Mouse (Mus musculus): ENCODE data around the gene Ccr6. TPM values are rescaled to one million over a fixed set of nuclear protein-coding genes. Genes with fewer than 3 reads are reported as not detected.
"Not testable (repeated sequence)": the region's sequence is repeated elsewhere in the genome, so short reads cannot be mapped to it uniquely, and the experiment has no call there.

The Ccr6 gene
- polyA plus RNA-seq (2015; fragmentation: Nextera tagmentation; extraction: Ambion mirVana), result not detected in 2 replicates

DNA sequence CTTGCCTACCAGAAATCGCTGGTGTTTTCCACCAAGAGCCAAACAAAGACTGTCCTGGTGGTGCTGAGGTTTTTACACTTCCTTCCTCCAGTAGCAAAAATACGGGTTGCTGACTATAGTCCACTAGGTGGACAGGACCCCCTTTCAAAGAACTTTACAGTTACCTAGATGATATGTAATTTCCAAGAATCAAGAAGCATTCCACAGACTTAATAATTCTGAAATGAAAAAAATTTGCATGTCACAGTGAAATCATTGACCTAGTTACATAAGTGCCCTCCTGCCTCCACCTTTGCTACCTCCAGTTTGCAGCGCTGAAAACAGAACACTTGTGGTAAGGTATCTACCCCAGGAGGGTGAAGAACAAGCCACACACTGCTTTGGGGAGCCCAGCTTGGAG is at the start of gene Ccr6:
Gene Ccr6 (plus strand): TSS at position 301 of the 400 bp plus-strand sequence.
- H3K9ac ChIP-seq (replicated peaks), result no peak within 1 kb of the TSS
- H3K4me3 ChIP-seq, result no peak within 1 kb of the TSS
- no peaks in the 10 kb centered on the region for H3K36me3 ChIP-seq
- WGBS, result 83% methylated on average over 3 of the region's 3 CpGs
- H3K27ac ChIP-seq (replicated peaks), result no peak within 1 kb of the TSS
- H3K9me3 ChIP-seq, result no peaks in the 10 kb centered on the region
- H3K4me1 ChIP-seq, result no peaks in the 10 kb centered on the region
- ATAC-seq (replicated peaks), result no peak
- H3K27me3 ChIP-seq, result no peaks in the 10 kb centered on the region
- no peak within 1 kb of the TSS for H3K4me2 ChIP-seq (replicated peaks)

GRCm38 (mm10) chr17:8193678-8194077 is 42.2 kb upstream of the Ccr6 start:
- H3K9me3 ChIP-seq, result no peaks in the 10 kb centered on the region
- H3K27me3 ChIP-seq, result no peaks in the 10 kb centered on the region
- H3K4me1 ChIP-seq, result no peaks in the 10 kb centered on the region
- no peak overlapping the region for H3K4me2 ChIP-seq (replicated peaks)
- H3K4me3 ChIP-seq, result no peak overlapping the region
- no peak overlapping the region for H3K9ac ChIP-seq (replicated peaks)
- H3K36me3 ChIP-seq, result peaks cover 58% of the 10 kb centered on the region
- 90% methylated on average over 8 of the region's 8 CpGs for WGBS
- H3K27ac ChIP-seq (replicated peaks), result no peak overlapping the region
- ATAC-seq (replicated peaks), result no peak

DNA sequence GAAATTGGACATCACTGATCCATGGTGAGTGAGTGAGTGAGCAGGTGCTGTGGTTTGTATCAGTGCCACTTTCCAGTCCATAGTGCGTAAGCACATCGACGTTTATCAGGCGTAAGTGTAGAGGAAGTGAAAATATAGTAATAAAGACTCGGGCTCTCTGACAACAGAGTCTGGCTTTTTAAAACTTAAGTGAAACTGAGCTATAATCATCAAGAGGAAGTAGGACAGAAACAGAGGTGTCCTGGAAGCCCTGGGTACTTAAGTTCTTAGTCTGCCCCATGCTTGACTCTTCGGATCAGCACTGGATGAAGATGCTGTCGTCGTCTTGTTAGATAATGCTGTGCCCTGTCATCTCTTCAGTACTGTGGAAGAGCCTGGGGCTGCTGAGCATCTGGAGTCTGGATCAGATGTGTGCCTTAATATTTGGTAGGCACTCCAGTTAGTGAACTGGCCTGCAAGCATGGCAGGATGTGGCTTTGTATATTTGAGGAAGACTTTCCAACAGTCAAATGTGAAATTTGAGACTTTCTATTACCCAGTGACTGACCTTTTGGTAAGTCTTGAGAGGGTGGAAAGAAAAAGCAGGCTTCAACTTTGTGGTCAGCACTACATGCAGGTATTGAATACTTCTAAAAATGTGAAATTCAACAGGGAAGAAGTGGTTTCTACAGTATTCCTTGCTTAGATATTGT is 40.0 kb upstream of the Ccr6 start:
- ATAC-seq (replicated peaks), result no peak
- 95% methylated on average over 8 of the region's 8 CpGs for WGBS
- H3K27ac ChIP-seq (replicated peaks), result no peak overlapping the region
- H3K4me3 ChIP-seq, result no peak overlapping the region
- H3K27me3 ChIP-seq, result no peaks in the 10 kb centered on the region
- H3K36me3 ChIP-seq, result peaks cover 44% of the 10 kb centered on the region
- H3K4me1 ChIP-seq, result no peaks in the 10 kb centered on the region
- H3K9ac ChIP-seq (replicated peaks), result no peak overlapping the region
- no peaks in the 10 kb centered on the region for H3K9me3 ChIP-seq
- H3K4me2 ChIP-seq (replicated peaks), result no peak overlapping the region

- Histone ChIP-seq H3K9me3 (no peaks in the 10 kb centered on the region), H3K36me3 (peaks cover 33% of the 10 kb centered on the region), H3K27me3 (no peaks in the 10 kb centered on the region), H3K4me1 (no peaks in the 10 kb centered on the region), H3K9ac (replicated peaks) (no peak overlapping the region), H3K27ac (replicated peaks) (no peak overlapping the region), H3K4me3 (no peak overlapping the region), H3K4me2 (replicated peaks) (no peak overlapping the region)
- ATAC-seq (replicated peaks), result no peak
- WGBS, result 72% methylated on average over 3 of the region's 3 CpGs
Measured at GRCm38 (mm10) chr17:8197652-8198051, 38.2 kb upstream of the Ccr6 start.

GRCm38 (mm10) chr17:8199067-8199935 is 36.5 kb upstream of the Ccr6 start:
- H3K4me3 ChIP-seq, result no peak overlapping the region
- no peak for ATAC-seq (replicated peaks)
- no peaks in the 10 kb centered on the region for H3K27me3 ChIP-seq
- no peaks in the 10 kb centered on the region for H3K4me1 ChIP-seq
- H3K36me3 ChIP-seq, result peaks cover 20% of the 10 kb centered on the region
- no peaks in the 10 kb centered on the region for H3K9me3 ChIP-seq
- no peak overlapping the region for H3K4me2 ChIP-seq (replicated peaks)
- no peak overlapping the region for H3K9ac ChIP-seq (replicated peaks)
- no peak overlapping the region for H3K27ac ChIP-seq (replicated peaks)
- 92% methylated on average over 11 of the region's 11 CpGs for WGBS

GRCm38 (mm10) chr17:8199936-8200330 is 35.9 kb upstream of the Ccr6 start:
- no peaks in the 10 kb centered on the region for H3K4me1 ChIP-seq
- no peak for ATAC-seq (replicated peaks)
- H3K9ac ChIP-seq (replicated peaks), result no peak overlapping the region
- H3K9me3 ChIP-seq, result no peaks in the 10 kb centered on the region
- no peaks in the 10 kb centered on the region for H3K27me3 ChIP-seq
- peaks cover 13% of the 10 kb centered on the region; the same call in 1 of the 2 replicates for H3K36me3 ChIP-seq
- WGBS, result 83% methylated on average over 1 of the region's 1 CpGs
- H3K27ac ChIP-seq (replicated peaks), result no peak overlapping the region
- H3K4me2 ChIP-seq (replicated peaks), result no peak overlapping the region
- H3K4me3 ChIP-seq, result no peak overlapping the region

DNA sequence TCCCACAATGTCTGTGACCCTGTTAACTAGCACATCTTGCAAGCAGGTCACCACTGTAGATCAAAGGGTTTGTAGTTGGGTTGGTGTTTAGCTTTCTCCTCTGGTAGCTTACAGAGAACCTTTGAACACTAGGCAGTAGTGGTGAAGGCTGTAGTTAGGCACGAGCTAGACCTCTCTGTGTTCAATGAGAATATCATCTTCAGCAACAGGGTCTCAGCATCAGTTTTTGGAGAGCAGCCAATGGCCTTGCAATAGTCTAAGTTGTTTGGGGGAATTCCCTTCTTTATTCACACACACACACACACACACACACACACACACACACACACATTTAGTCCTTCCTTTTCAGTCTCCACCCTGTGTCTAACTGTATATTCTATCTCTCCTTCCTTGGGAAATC is 32.4 kb upstream of the Ccr6 start:
- no peaks in the 10 kb centered on the region for H3K4me1 ChIP-seq
- H3K27ac ChIP-seq (replicated peaks), result no peak overlapping the region
- ATAC-seq (replicated peaks), result no peak
- H3K4me3 ChIP-seq, result no peak overlapping the region
- H3K36me3 ChIP-seq, result no peaks in the 10 kb centered on the region
- H3K27me3 ChIP-seq, result no peaks in the 10 kb centered on the region
- H3K4me2 ChIP-seq (replicated peaks), result no peak overlapping the region
- H3K9ac ChIP-seq (replicated peaks), result no peak overlapping the region
- H3K9me3 ChIP-seq, result no peaks in the 10 kb centered on the region
- 73% methylated on average over 1 of the region's 1 CpGs for WGBS

- not testable (repeated sequence) for H3K9ac ChIP-seq (replicated peaks); H3K27me3 ChIP-seq; H3K27ac ChIP-seq (replicated peaks); H3K9me3 ChIP-seq; H3K4me3 ChIP-seq; ATAC-seq (replicated peaks); H3K36me3 ChIP-seq; H3K4me1 ChIP-seq; H3K4me2 ChIP-seq (replicated peaks)
- 64% methylated on average over 1 of the region's 1 CpGs for WGBS
Measured at GRCm38 (mm10) chr17:8205221-8205631, 30.6 kb upstream of the Ccr6 start.

GRCm38 (mm10) chr17:8206691-8207090 is 29.2 kb upstream of the Ccr6 start:
- Histone ChIP-seq H3K4me1 (no peaks in the 10 kb centered on the region), H3K4me2 (replicated peaks) (no peak overlapping the region), H3K36me3 (no peaks in the 10 kb centered on the region), H3K9me3 (no peaks in the 10 kb centered on the region), H3K4me3 (no peak overlapping the region), H3K9ac (replicated peaks) (no peak overlapping the region), H3K27ac (replicated peaks) (no peak overlapping the region), H3K27me3 (no peaks in the 10 kb centered on the region)
- WGBS, result 91% methylated on average over 5 of the region's 5 CpGs
- no peak for ATAC-seq (replicated peaks)

DNA sequence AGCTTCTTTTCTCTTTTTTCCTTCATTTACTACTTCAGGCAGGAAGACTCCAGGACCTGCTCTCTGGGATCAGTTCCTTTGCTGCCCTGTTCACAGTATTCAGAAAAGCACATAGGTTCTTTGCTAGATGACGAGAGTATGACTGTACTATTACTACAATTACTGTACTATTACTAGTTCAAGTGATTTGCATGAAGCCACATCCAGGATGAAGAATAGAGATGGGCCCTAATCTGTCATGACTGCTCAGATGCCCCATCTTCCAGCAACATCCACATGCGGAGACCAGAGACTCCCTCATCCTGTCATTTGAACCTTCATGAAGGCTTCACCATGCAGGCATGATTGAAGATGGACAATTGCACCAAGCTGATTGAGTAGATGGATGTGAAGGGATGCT is 26.1 kb upstream of the Ccr6 start:
- ATAC-seq (replicated peaks), result no peak
- 95% methylated on average over 2 of the region's 2 CpGs for WGBS
- Histone ChIP-seq H3K4me2 (replicated peaks) (no peak overlapping the region), H3K36me3 (no peaks in the 10 kb centered on the region), H3K27me3 (no peaks in the 10 kb centered on the region), H3K27ac (replicated peaks) (no peak overlapping the region), H3K4me1 (no peaks in the 10 kb centered on the region), H3K9ac (replicated peaks) (no peak overlapping the region), H3K4me3 (no peak overlapping the region), H3K9me3 (no peaks in the 10 kb centered on the region)

DNA sequence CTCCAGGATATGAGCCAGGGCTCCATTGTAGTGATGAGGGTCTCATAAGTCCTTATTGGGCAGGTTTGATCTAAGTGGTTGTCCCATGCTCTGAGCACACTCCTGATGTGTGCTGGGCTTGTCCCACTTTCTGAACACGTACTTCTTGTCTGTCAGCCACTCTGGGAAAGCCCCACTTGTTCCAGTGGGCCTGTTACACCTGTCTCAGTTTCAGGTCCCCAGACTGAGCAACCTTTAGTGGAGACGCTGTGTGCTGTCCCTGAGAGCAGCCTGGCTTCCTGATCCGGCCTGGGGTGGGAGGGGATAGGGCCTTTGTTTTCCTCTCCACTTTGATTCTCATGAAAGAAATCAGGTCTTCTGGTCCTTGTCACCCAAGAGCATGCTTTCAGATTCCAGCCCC is 25.7 kb upstream of the Ccr6 start:
- Histone ChIP-seq H3K36me3 (no peaks in the 10 kb centered on the region), H3K9ac (replicated peaks) (no peak overlapping the region), H3K4me1 (no peaks in the 10 kb centered on the region), H3K9me3 (no peaks in the 10 kb centered on the region), H3K4me3 (no peak overlapping the region), H3K4me2 (replicated peaks) (no peak overlapping the region), H3K27me3 (no peaks in the 10 kb centered on the region), H3K27ac (replicated peaks) (no peak overlapping the region)
- no peak for ATAC-seq (replicated peaks)
- 65% methylated on average over 3 of the region's 3 CpGs for WGBS

GRCm38 (mm10) chr17:8210675-8211074 is 25.2 kb upstream of the Ccr6 start:
- Histone ChIP-seq H3K36me3 (no peaks in the 10 kb centered on the region), H3K27ac (replicated peaks) (no peak overlapping the region), H3K4me1 (no peaks in the 10 kb centered on the region), H3K4me3 (no peak overlapping the region), H3K9me3 (no peaks in the 10 kb centered on the region), H3K27me3 (no peaks in the 10 kb centered on the region), H3K4me2 (replicated peaks) (no peak overlapping the region), H3K9ac (replicated peaks) (no peak overlapping the region)
- 86% methylated on average over 10 of the region's 10 CpGs for WGBS
- no peak for ATAC-seq (replicated peaks)
